Mouse (Mus musculus) neural tube, embryonic 14.5 days (tissue): Measurements from ENCODE around the gene Hbq1b. TPM values are rescaled to one million over a fixed set of nuclear protein-coding genes. Genes with fewer than 3 reads are reported as not detected.

Source experiments
- ATAC-seq: fragments of 200-750 bp; cut with Nextera tagmentation; 2 replicates; pipeline ENCODE4 v1.8.0; 2017; ENCODE audit warnings: low read depth, mild to moderate bottlenecking, moderate TSS enrichment, moderate library complexity
- H3K27ac ChIP-seq: fragments of 300-500 bp; sonication (generic); 2 replicates; pipeline ENCODE4 v1.5.1; 2014; ENCODE audit warnings: low read depth, mild to moderate bottlenecking, control low read depth, low read length, moderate library complexity, mixed read lengths
- H3K27me3 ChIP-seq: fragments of 300-500 bp; sonication (generic); 2 replicates; pipeline ENCODE4 v1.6.1; 2014; ENCODE audit warnings: low read length; ENCODE audit not compliant: control insufficient read depth, insufficient read depth
- H3K36me3 ChIP-seq: fragments of 300-500 bp; sonication (generic); 2 replicates; pipeline ENCODE4 v1.6.1; 2014; ENCODE audit warnings: low read length, mixed read lengths; ENCODE audit not compliant: control insufficient read depth, insufficient read depth
- H3K4me1 ChIP-seq: fragments of 300-500 bp; sonication (generic); 2 replicates; pipeline ENCODE4 v1.6.1; 2014; ENCODE audit warnings: low read length; ENCODE audit not compliant: control insufficient read depth, insufficient read depth
- H3K4me2 ChIP-seq: fragments of 300-500 bp; sonication (generic); 2 replicates; pipeline ENCODE4 v1.6.1; 2014; ENCODE audit warnings: mild to moderate bottlenecking, low read depth, low read length, control low read depth
- H3K4me3 ChIP-seq: fragments of 300-500 bp; sonication (generic); 2 replicates; pipeline ENCODE4 v1.5.1; 2014; ENCODE audit warnings: low read depth, low read length, control low read depth, mixed read lengths
- H3K9ac ChIP-seq: fragments of 300-500 bp; sonication (generic); replicated peaks from 2 replicates; pipeline ENCODE4 v1.6.1; 2014; ENCODE audit warnings: low read depth, mild to moderate bottlenecking, control low read depth, low read length, mixed read lengths
- H3K9me3 ChIP-seq: fragments of 300-500 bp; sonication (generic); 2 replicates; pipeline ENCODE4 v1.6.1; 2016; ENCODE audit warnings: low read length; ENCODE audit not compliant: control insufficient read depth
- WGBS: fragments of 180-500 bp; shearing (Covaris S2); extraction: QIAGEN DNeasy Blood & Tissue Kit; methylation state at CpG from one replicate; pipeline ENCODE4 v1.1.7; 2014; 5-methylcytosine and 5-hydroxymethylcytosine counted together
- polyA plus RNA-seq: library from polyadenylated mRNA; unstranded; fragments of >200 nt; fragmentation: Nextera tagmentation; extraction: Ambion mirVana; gene quantifications from 2 replicates; pipeline ENCODE4 v1.2.1, GENCODE M21; 2014

Gene Hbq1b
- polyA plus RNA-seq, 1 experiment from 2014 or later = 0.96 TPM

DNA sequence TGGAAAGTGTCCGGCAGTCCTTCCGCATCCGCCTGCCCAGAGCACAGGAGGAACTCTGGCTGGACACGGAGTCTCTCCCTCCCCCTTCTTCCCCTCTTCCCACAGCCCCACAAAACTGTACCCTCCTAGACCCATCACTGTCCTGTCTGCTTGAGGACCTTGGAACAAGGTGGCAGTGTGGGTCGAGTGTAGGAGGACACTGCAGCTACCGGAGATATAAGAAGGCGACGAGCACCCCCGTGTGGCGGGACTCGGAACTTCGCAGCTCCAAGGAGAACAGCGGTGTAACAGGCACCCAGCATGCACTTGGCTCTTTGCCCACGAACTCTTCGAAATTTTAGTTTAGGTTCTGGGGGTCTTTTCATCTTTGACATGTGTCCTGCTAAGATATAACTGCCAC is 37.8 kb downstream of the Hbq1b start:
- H3K4me2 ChIP-seq = no peak overlapping the region
- no peaks in the 10 kb centered on the region for H3K36me3 ChIP-seq
- no peak overlapping the region for H3K4me3 ChIP-seq
- 11% methylated on average over 15 of the region's 15 CpGs for WGBS
- H3K9me3 ChIP-seq = no peaks in the 10 kb centered on the region
- no peaks in the 10 kb centered on the region for H3K4me1 ChIP-seq
- no peak overlapping the region for H3K9ac ChIP-seq
- ATAC-seq = peak; percentile 90
- H3K27ac ChIP-seq = no peak overlapping the region
- no peaks in the 10 kb centered on the region for H3K27me3 ChIP-seq

DNA sequence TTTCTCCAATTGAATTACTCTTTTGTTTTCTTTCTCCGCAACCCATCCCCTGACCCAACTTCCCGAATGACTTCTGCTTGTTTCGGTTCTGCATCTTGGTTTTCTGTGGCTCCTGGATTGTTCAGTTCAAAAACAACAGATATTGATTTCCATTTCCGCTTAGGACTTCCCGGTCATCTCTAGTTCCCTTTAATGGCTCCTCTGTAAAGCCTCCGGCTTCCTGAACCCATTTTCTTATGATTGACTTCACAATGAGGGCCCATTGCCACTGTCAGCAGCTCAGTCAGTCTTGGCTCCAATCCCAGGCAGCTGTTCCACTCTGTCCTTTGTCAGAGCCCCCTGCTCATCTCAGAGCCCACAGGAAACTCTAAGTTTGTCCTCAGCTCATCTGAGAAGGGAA is 44.3 kb downstream of the Hbq1b start:
- H3K36me3 ChIP-seq = no peaks in the 10 kb centered on the region
- no peak overlapping the region for H3K4me3 ChIP-seq
- no peak overlapping the region for H3K9ac ChIP-seq
- H3K27me3 ChIP-seq = no peaks in the 10 kb centered on the region
- no peaks in the 10 kb centered on the region for H3K9me3 ChIP-seq
- WGBS = 34% methylated on average over 6 of the region's 6 CpGs
- no peaks in the 10 kb centered on the region for H3K4me1 ChIP-seq
- ATAC-seq = peak; percentile 34; the same call in 1 of the 2 replicates
- H3K4me2 ChIP-seq = no peak overlapping the region
- 0 out of 2 replicates have a peak overlapping the region, but pooled peaks have one; percentile 22 for H3K27ac ChIP-seq

DNA sequence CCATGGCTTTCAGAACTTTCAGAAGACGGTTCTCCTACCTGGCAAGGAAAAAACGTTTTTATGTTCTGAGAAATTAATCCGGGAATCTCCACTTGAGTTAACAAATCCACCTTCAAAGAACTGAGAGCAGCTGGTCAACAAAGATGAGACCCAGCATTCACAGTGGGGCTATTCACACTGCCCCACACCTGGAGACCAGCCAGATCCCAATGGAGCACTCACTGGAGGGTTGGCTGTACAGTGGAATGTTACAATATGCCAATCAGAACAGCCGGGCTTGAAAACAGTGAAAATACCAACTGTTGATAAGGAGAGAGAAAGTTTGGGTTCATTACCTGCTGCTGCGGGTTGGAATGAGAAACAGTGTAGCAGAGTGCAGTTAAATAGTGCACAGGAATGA is 45.1 kb downstream of the Hbq1b start:
- Histone ChIP-seq H3K27ac (no peak overlapping the region), H3K9me3 (no peaks in the 10 kb centered on the region), H3K36me3 (no peaks in the 10 kb centered on the region), H3K4me2 (no peak overlapping the region), H3K4me3 (no peak overlapping the region), H3K4me1 (no peaks in the 10 kb centered on the region), H3K27me3 (no peaks in the 10 kb centered on the region), H3K9ac (no peak overlapping the region)
- no peak for ATAC-seq
- 67% methylated on average over 5 of the region's 5 CpGs for WGBS

DNA sequence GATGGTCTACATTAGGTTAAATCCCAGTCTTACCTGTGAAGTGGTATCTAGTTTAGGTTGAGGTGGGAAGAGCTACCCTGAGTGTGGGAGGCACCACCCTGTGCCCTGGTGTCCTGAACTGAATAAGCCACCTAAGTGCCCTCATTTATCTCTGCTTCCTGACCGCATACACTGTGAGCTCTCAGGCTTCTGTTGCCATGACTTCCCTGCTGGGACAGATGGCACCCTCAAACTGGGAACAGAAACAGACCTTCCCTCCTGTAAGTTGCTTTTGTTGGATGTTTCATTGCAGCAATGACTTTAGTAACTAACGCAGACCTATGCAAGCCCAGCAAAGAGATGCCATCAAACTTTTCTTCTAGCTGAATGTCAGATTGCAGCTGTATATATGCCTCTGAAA is 46.5 kb downstream of the Hbq1b start:
- H3K4me1 ChIP-seq = no peaks in the 10 kb centered on the region
- 56% methylated on average over 2 of the region's 2 CpGs for WGBS
- no peak overlapping the region for H3K27ac ChIP-seq
- no peak overlapping the region for H3K9ac ChIP-seq
- no peaks in the 10 kb centered on the region for H3K27me3 ChIP-seq
- no peak overlapping the region for H3K4me2 ChIP-seq
- H3K4me3 ChIP-seq = no peak overlapping the region
- no peaks in the 10 kb centered on the region for H3K9me3 ChIP-seq
- ATAC-seq = no peak
- no peaks in the 10 kb centered on the region for H3K36me3 ChIP-seq

DNA sequence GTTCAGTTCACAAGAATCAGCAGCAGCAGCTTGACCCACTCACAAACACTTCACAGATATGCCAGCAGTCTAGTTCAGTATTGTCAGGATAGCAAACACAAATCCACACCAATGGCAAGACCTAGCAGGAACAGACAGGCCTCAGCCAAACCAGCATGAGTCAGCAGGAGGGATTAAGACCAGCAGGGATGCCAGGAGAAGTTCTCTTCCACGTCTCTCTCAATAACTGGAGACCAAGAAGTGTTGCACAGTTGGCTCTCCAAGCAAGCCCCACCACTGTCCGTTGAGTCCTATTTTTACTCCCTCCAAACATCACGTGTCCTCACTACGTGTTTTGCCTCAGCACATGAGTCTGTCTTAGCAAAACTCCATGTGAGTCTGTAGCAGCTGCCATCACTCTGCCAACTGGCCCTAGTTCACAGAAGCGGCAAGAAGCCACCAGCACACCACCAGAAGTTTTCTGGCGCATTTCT is 49.7 kb downstream of the Hbq1b start:
- no peak for ATAC-seq
- H3K4me2 ChIP-seq = no peak overlapping the region
- H3K4me3 ChIP-seq = no peak overlapping the region
- WGBS = 87% methylated on average over 6 of the region's 6 CpGs
- H3K36me3 ChIP-seq = no peaks in the 10 kb centered on the region
- H3K9me3 ChIP-seq = no peaks in the 10 kb centered on the region
- no peak overlapping the region for H3K9ac ChIP-seq
- H3K27me3 ChIP-seq = no peaks in the 10 kb centered on the region
- no peak overlapping the region for H3K27ac ChIP-seq
- no peaks in the 10 kb centered on the region for H3K4me1 ChIP-seq

Other genes starting within 250 kb of the Hbq1b start
- 0.05 TPM in 1 of 2 replicates, not detected in the other for gene Il9r, start 86.7 kb upstream of the Hbq1b start, polyA plus RNA-seq
- 42.6 and 47.1 TPM in 2 replicates for gene Snrnp25, start 81.5 kb upstream of the Hbq1b start, polyA plus RNA-seq
- 12.5 and 21.5 TPM in 2 replicates for gene Rhbdf1, start 64.7 kb upstream of the Hbq1b start, polyA plus RNA-seq
- gene Mpg, start 60.5 kb upstream of the Hbq1b start, polyA plus RNA-seq = 36.7 and 43.0 TPM in 2 replicates
- gene Nprl3, start 19.3 kb upstream of the Hbq1b start, polyA plus RNA-seq = 32.7 and 38.3 TPM in 2 replicates
- 43.2 and 157 TPM in 2 replicates for gene Hba-x, start 10.6 kb upstream of the Hbq1b start, polyA plus RNA-seq
- 2,197 and 2,350 TPM in 2 replicates for gene Hba-a1, start 3.5 kb upstream of the Hbq1b start, polyA plus RNA-seq
- 5,205 and 6,030 TPM in 2 replicates for gene Hba-a2, start 9.5 kb downstream of the Hbq1b start, polyA plus RNA-seq
- 1.9 TPM in 1 of 2 replicates, not detected in the other for gene Hbq1a, start 13.1 kb downstream of the Hbq1b start, polyA plus RNA-seq
- gene Sh3pxd2b, start 60.9 kb downstream of the Hbq1b start, polyA plus RNA-seq = 21.3 and 23.1 TPM in 2 replicates
- 52.5 and 55.5 TPM in 2 replicates for gene Ubtd2, start 168.4 kb downstream of the Hbq1b start, polyA plus RNA-seq
- not detected in 2 replicates for gene Efcab9, start 245.1 kb downstream of the Hbq1b start, polyA plus RNA-seq
- gene Stk10, start 246.3 kb downstream of the Hbq1b start, polyA plus RNA-seq = 1.4 and 2.0 TPM in 2 replicates